Comparison of ENCODE assay signal across 16 mouse cellular contexts in genomic region chr2:93290345-93291118, GRCm38 (mm10). TPM values are rescaled to one million over a fixed set of nuclear protein-coding genes. Genes with fewer than 3 reads are reported as not detected.
DNase-seq lines count a peak whose midpoint lies in the region; ATAC-seq lines count a peak whose summit lies in the region.
"Had no signal": no experiment of that assay in that cellular context is flagged by ENCODE, and none has a peak within 500 bp of the region (broad histone marks: within the 10 kb centered on the region; RNA-seq: fewer than 3 reads in every experiment).

No protein-coding gene starts in this region.

- no peak overlapping the region for H3K9ac ChIP-seq in forebrain, embryonic 12.5 days
- no peak overlapping the region for H3K9ac ChIP-seq in forebrain, embryonic 15.5 days (replicated peaks)
- no peak overlapping the region for H3K9ac ChIP-seq in liver, embryonic 13.5 days
- H3K9ac ChIP-seq in midbrain, embryonic 12.5 days (replicated peaks) = no peak overlapping the region; the same call in 1 of the 2 replicates
- H3K9ac ChIP-seq: lung, embryonic 14.5 days had no signal

- peak overlapping the region; percentile 73 for H3K27ac ChIP-seq in forebrain, embryonic 12.5 days
- no peak overlapping the region for H3K27ac ChIP-seq in forebrain, embryonic 15.5 days (replicated peaks)
- H3K27ac ChIP-seq in liver, embryonic 13.5 days = no peak overlapping the region
- H3K27ac ChIP-seq in midbrain, embryonic 12.5 days (replicated peaks) = peak overlapping the region; percentile 79

- H3K9me3 ChIP-seq in forebrain, embryonic 12.5 days = no peaks in the 10 kb centered on the region
- no peaks in the 10 kb centered on the region for H3K9me3 ChIP-seq in forebrain, embryonic 15.5 days
- H3K9me3 ChIP-seq in liver, embryonic 13.5 days (replicated peaks) = no peaks in the 10 kb centered on the region
- peaks cover 10% of the 10 kb centered on the region; the same call in 1 of the 2 replicates for H3K9me3 ChIP-seq in midbrain, embryonic 12.5 days
- H3K9me3 ChIP-seq: G1E had no signal

- peaks cover 65% of the 10 kb centered on the region for H3K4me1 ChIP-seq in forebrain, embryonic 12.5 days
- H3K4me1 ChIP-seq in forebrain, embryonic 15.5 days = peaks cover 58% of the 10 kb centered on the region
- H3K4me1 ChIP-seq in liver, embryonic 13.5 days (replicated peaks) = 0 out of 2 replicates have a peak, but pooled peaks cover 8% of the 10 kb centered on the region
- H3K4me1 ChIP-seq in midbrain, embryonic 12.5 days = peaks cover 67% of the 10 kb centered on the region

- H3K4me3 ChIP-seq in forebrain, embryonic 12.5 days (replicated peaks) = no peak overlapping the region
- H3K4me3 ChIP-seq in forebrain, embryonic 15.5 days = no peak overlapping the region
- H3K4me3 ChIP-seq in liver, embryonic 13.5 days (replicated peaks) = no peak overlapping the region
- no peak overlapping the region for H3K4me3 ChIP-seq in midbrain, embryonic 12.5 days
- H3K4me3 ChIP-seq: erythroblast, embryonic 14.5 days had no signal

- no peak for DNase-seq in liver, embryonic 13.5 days
- no peak for DNase-seq in liver
- DNase-seq in urinary bladder, adult 2 months (ENCODE audit: low spot score) = no peak
- DNase-seq in adrenal gland, postnatal 36 days = no peak
- DNase-seq: cerebellum, adult 9-11 months; layer of hippocampus, adult 9-11 months; left cerebral cortex, postnatal 4 days; lung, embryonic 14.5 days; right cerebral cortex, adult 18-20 months; thymus, postnatal 25 days had no signal

- 28% methylated on average over 7 of the region's 7 CpGs for WGBS in forebrain, embryonic 12.5 days
- 43% methylated on average over 7 of the region's 7 CpGs for WGBS in forebrain, embryonic 15.5 days
- 52% methylated on average over 7 of the region's 7 CpGs for WGBS in liver, embryonic 13.5 days (ENCODE audit: insufficient replicate concordance)
- 9% methylated on average over 7 of the region's 7 CpGs for WGBS in midbrain, embryonic 12.5 days

- no peaks in the 10 kb centered on the region for H3K27me3 ChIP-seq in forebrain, embryonic 12.5 days
- no peaks in the 10 kb centered on the region for H3K27me3 ChIP-seq in forebrain, embryonic 15.5 days
- H3K27me3 ChIP-seq in liver, embryonic 13.5 days = no peaks in the 10 kb centered on the region
- H3K27me3 ChIP-seq in midbrain, embryonic 12.5 days = no peaks in the 10 kb centered on the region

- 0 out of 2 replicates have a peak, but pooled peaks have one; percentile 12 for ATAC-seq in forebrain, embryonic 12.5 days (ENCODE audit: low FRiP score)
- no peak; the same call in 1 of the 2 replicates for ATAC-seq in forebrain, embryonic 15.5 days (replicated peaks)
- 0 out of 2 replicates have a peak, but pooled peaks have one; percentile 20 for ATAC-seq in liver, embryonic 13.5 days (ENCODE audit: low read depth)
- ATAC-seq in midbrain, embryonic 12.5 days (ENCODE audit: low FRiP score, low read depth) = 0 out of 2 replicates have a peak, but pooled peaks have one; percentile 10
- ATAC-seq in frontal cortex, adult (ENCODE audit: low TSS enrichment) = no peak

- H3K4me2 ChIP-seq in forebrain, embryonic 12.5 days = no peak overlapping the region
- no peak overlapping the region for H3K4me2 ChIP-seq in forebrain, embryonic 15.5 days (replicated peaks)
- H3K4me2 ChIP-seq in liver, embryonic 13.5 days = no peak overlapping the region
- no peak overlapping the region for H3K4me2 ChIP-seq in midbrain, embryonic 12.5 days (replicated peaks)
- H3K4me2 ChIP-seq: lung, embryonic 14.5 days had no signal

- H3K36me3 ChIP-seq in forebrain, embryonic 12.5 days (replicated peaks) = peaks cover 23% of the 10 kb centered on the region
- H3K36me3 ChIP-seq in forebrain, embryonic 15.5 days = no peaks in the 10 kb centered on the region
- H3K36me3 ChIP-seq in liver, embryonic 13.5 days = no peaks in the 10 kb centered on the region
- peaks cover 11% of the 10 kb centered on the region for H3K36me3 ChIP-seq in midbrain, embryonic 12.5 days
- H3K36me3 ChIP-seq: G1E had no signal

RNA-seq across cellular contexts. Expression of gene Tspan18, which starts 43.8 kb away (rescaled TPM):
- polyA plus RNA-seq in forebrain, embryonic 12.5 days (2016; fragmentation: Nextera tagmentation; extraction: Ambion mirVana) = 31.2 and 32.5 TPM in 2 replicates
- polyA plus RNA-seq in forebrain, embryonic 15.5 days (2015; fragmentation: Nextera tagmentation; extraction: Ambion mirVana) = 16.5 and 16.9 TPM in 2 replicates
- 3.7 and 3.9 TPM in 2 replicates for polyA plus RNA-seq in liver, embryonic 13.5 days (2015; fragmentation: Nextera tagmentation; extraction: Ambion mirVana)
- polyA plus RNA-seq in midbrain, embryonic 12.5 days (2016; fragmentation: Nextera tagmentation; extraction: Ambion mirVana) = 24.6 and 34.1 TPM in 2 replicates
- polyA plus RNA-seq in urinary bladder, adult 2 months (2012; rRNA removed) = 19.8 and 38.3 TPM in 2 replicates
- 10 to 100 TPM; 49.7 to 59.4 TPM for total RNA-seq in adrenal gland, postnatal 36 days (2021)

Comparison
In these comparisons a context has a peak if more than half of its experiments do, and no peak if none do; other contexts are left out.
1. ATAC-seq: peak in forebrain, embryonic 12.5 days (single experiment), liver, embryonic 13.5 days (single experiment) and midbrain, embryonic 12.5 days (single experiment); none in forebrain, embryonic 15.5 days (single experiment) and frontal cortex, adult (single experiment).
2. H3K27ac ChIP-seq: peak in forebrain, embryonic 12.5 days (single experiment) and midbrain, embryonic 12.5 days (single experiment); none in forebrain, embryonic 15.5 days (single experiment) and liver, embryonic 13.5 days (single experiment).